Mouse (Mus musculus): Measurements from ENCODE around the gene Hebp1. TPM values are rescaled to one million over a fixed set of nuclear protein-coding genes. Genes with fewer than 3 reads are reported as not detected.

Hebp1 gene
- polyA plus RNA-seq, 1 experiment from 2014 or later = 7.5 TPM

- 0 out of 2 replicates have a peak, but pooled peaks have one; percentile 11 for ATAC-seq (ENCODE audit: insufficient number of reproducible peaks, insufficient read depth, low FRiP score, low TSS enrichment, low read depth)
- H3K9ac ChIP-seq = no peak overlapping the region
- 80% methylated on average over 5 of the region's 5 CpGs for WGBS
- H3K27me3 ChIP-seq = no peaks in the 10 kb centered on the region
- H3K9me3 ChIP-seq = no peaks in the 10 kb centered on the region
- no peak overlapping the region for H3K4me2 ChIP-seq
- no peak overlapping the region for H3K4me3 ChIP-seq
- H3K4me1 ChIP-seq = peaks cover 24% of the 10 kb centered on the region
- H3K27ac ChIP-seq = no peak overlapping the region; the same call in 1 of the 2 replicates
- H3K36me3 ChIP-seq = peaks cover 34% of the 10 kb centered on the region
Measured at GRCm38 (mm10) chr6:135219916-135220315, 22.1 kb upstream of the Hebp1 start.

DNA sequence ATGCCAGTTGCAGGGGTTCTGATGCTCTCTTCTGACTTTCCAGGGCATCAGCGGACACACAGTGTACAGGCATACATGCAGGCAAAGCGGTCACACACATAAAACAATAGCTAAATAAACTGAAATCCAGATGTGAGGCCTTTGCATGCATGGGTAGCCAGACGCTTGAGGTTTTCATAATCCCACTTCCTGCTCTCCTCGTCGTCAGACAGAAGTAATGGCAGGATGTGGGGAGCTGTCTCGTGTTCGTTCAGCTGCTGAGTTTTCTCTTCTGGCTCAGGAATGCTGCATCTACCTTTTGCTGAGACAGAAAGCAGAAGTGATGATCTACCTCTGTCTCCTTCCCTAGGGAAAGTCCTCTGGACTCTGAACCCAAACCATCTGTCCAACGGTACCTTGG lies 20.5 kb upstream of the Hebp1 start:
- WGBS = 43% methylated on average over 8 of the region's 8 CpGs
- H3K4me1 ChIP-seq = peaks cover 15% of the 10 kb centered on the region
- no peak for ATAC-seq (ENCODE audit: insufficient number of reproducible peaks, insufficient read depth, low FRiP score, low TSS enrichment, low read depth)
- no peaks in the 10 kb centered on the region for H3K27me3 ChIP-seq
- no peak overlapping the region for H3K4me2 ChIP-seq
- no peaks in the 10 kb centered on the region for H3K9me3 ChIP-seq
- no peak overlapping the region for H3K4me3 ChIP-seq
- H3K27ac ChIP-seq = peak overlapping the region; percentile 48
- H3K36me3 ChIP-seq = peaks cover 47% of the 10 kb centered on the region
- peak overlapping the region; percentile 7; the same call in 1 of the 2 replicates for H3K9ac ChIP-seq

GRCm38 (mm10) chr6:135212666-135213065 lies 14.8 kb upstream of the Hebp1 start:
- H3K36me3 ChIP-seq = peaks cover 41% of the 10 kb centered on the region
- 87% methylated on average over 2 of the region's 2 CpGs for WGBS
- H3K9me3 ChIP-seq = no peaks in the 10 kb centered on the region
- H3K27ac ChIP-seq = no peak overlapping the region
- no peaks in the 10 kb centered on the region for H3K4me1 ChIP-seq
- H3K4me3 ChIP-seq = no peak overlapping the region
- H3K9ac ChIP-seq = no peak overlapping the region
- no peak for ATAC-seq (ENCODE audit: insufficient number of reproducible peaks, insufficient read depth, low FRiP score, low TSS enrichment, low read depth)
- no peak overlapping the region for H3K4me2 ChIP-seq
- H3K27me3 ChIP-seq = no peaks in the 10 kb centered on the region

DNA sequence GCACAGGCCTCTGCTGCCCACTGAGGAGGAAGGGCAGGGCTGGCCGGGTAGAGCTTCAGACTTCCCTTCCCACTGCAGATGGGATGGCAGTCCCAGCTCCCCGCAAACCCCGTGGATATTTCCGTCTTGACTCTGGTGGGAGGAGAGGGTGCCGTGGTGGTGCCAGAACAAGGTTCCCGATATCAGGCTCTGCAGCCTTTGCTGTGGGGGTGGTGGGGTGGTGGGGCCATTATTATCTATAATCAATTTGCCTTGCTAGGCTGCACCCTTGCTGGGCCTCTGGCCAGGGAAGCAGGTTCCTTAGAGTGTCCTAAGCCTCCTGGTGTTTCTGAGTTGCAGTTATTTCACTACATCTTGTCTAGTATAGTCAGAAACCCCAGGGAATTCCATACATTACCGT lies 13.3 kb upstream of the Hebp1 start:
- ATAC-seq (ENCODE audit: insufficient number of reproducible peaks, insufficient read depth, low FRiP score, low TSS enrichment, low read depth) = no peak
- Histone ChIP-seq H3K4me1 (no peaks in the 10 kb centered on the region), H3K36me3 (peaks cover 30% of the 10 kb centered on the region), H3K4me3 (no peak overlapping the region), H3K27me3 (no peaks in the 10 kb centered on the region), H3K9me3 (no peaks in the 10 kb centered on the region), H3K27ac (no peak overlapping the region), H3K4me2 (no peak overlapping the region), H3K9ac (no peak overlapping the region)
- WGBS = 83% methylated on average over 7 of the region's 7 CpGs

GRCm38 (mm10) chr6:135206909-135207308 lies 9.1 kb upstream of the Hebp1 start:
- Histone ChIP-seq H3K9ac (no peak overlapping the region), H3K27me3 (no peaks in the 10 kb centered on the region), H3K36me3 (peaks cover 11% of the 10 kb centered on the region), H3K27ac (no peak overlapping the region), H3K4me3 (no peak overlapping the region), H3K4me1 (no peaks in the 10 kb centered on the region), H3K9me3 (no peaks in the 10 kb centered on the region), H3K4me2 (no peak overlapping the region)
- no peak for ATAC-seq (ENCODE audit: insufficient number of reproducible peaks, insufficient read depth, low FRiP score, low TSS enrichment, low read depth)
- 77% methylated on average over 8 of the region's 8 CpGs for WGBS

- H3K9ac ChIP-seq = no peak overlapping the region
- no peaks in the 10 kb centered on the region for H3K9me3 ChIP-seq
- no peak overlapping the region for H3K27ac ChIP-seq
- ATAC-seq (ENCODE audit: insufficient number of reproducible peaks, insufficient read depth, low FRiP score, low TSS enrichment, low read depth) = no peak
- H3K27me3 ChIP-seq = no peaks in the 10 kb centered on the region
- H3K36me3 ChIP-seq = peaks cover 8% of the 10 kb centered on the region; the same call in 1 of the 2 replicates
- no peak overlapping the region for H3K4me3 ChIP-seq
- no peak overlapping the region for H3K4me2 ChIP-seq
- 84% methylated on average over 4 of the region's 4 CpGs for WGBS
- H3K4me1 ChIP-seq = no peaks in the 10 kb centered on the region
Measured at GRCm38 (mm10) chr6:135205802-135206201, 8.0 kb upstream of the Hebp1 start.

GRCm38 (mm10) chr6:135204869-135205268 lies 7.0 kb upstream of the Hebp1 start:
- Histone ChIP-seq H3K4me2 (no peak overlapping the region), H3K27me3 (no peaks in the 10 kb centered on the region), H3K9me3 (no peaks in the 10 kb centered on the region), H3K36me3 (peaks cover 6% of the 10 kb centered on the region; the same call in 1 of the 2 replicates), H3K4me1 (no peaks in the 10 kb centered on the region), H3K9ac (no peak overlapping the region), H3K27ac (no peak overlapping the region), H3K4me3 (no peak overlapping the region)
- no peak for ATAC-seq (ENCODE audit: insufficient number of reproducible peaks, insufficient read depth, low FRiP score, low TSS enrichment, low read depth)
- 65% methylated on average over 4 of the region's 4 CpGs for WGBS

DNA sequence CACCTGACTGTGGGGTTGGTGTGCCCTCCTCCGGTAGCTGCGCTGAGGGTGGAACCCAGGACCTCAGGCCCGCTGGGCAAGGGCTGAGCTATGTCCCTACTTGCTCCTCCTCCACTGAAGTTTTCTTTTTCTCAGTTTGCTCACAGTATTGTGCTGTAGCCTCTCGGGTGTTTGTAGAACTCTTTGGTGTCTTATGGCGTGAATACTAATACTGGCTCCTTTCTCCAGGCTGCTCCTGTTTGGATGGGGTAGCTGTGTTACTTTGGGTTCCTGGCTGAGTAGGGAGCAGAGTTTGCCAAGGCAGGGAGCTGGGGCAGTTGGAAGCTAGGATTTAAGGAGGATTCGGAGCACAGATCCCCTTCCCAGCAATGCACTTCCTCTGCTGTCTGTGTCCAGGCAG lies 5.9 kb upstream of the Hebp1 start:
- H3K4me1 ChIP-seq = peaks cover 4% of the 10 kb centered on the region; the same call in 1 of the 2 replicates
- no peaks in the 10 kb centered on the region for H3K36me3 ChIP-seq
- no peak for ATAC-seq (ENCODE audit: insufficient number of reproducible peaks, insufficient read depth, low FRiP score, low TSS enrichment, low read depth)
- 61% methylated on average over 6 of the region's 6 CpGs for WGBS
- no peak overlapping the region for H3K4me3 ChIP-seq
- no peak overlapping the region for H3K27ac ChIP-seq
- H3K9ac ChIP-seq = no peak overlapping the region
- H3K27me3 ChIP-seq = no peaks in the 10 kb centered on the region
- H3K4me2 ChIP-seq = no peak overlapping the region
- no peaks in the 10 kb centered on the region for H3K9me3 ChIP-seq

- Histone ChIP-seq H3K36me3 (no peaks in the 10 kb centered on the region), H3K9ac (no peak overlapping the region), H3K9me3 (no peaks in the 10 kb centered on the region), H3K4me1 (peaks cover 11% of the 10 kb centered on the region), H3K27me3 (no peaks in the 10 kb centered on the region), H3K4me3 (no peak overlapping the region), H3K27ac (no peak overlapping the region), H3K4me2 (no peak overlapping the region)
- WGBS = 86% methylated on average over 6 of the region's 6 CpGs
- ATAC-seq (ENCODE audit: insufficient number of reproducible peaks, insufficient read depth, low FRiP score, low TSS enrichment, low read depth) = no peak
Measured at GRCm38 (mm10) chr6:135202668-135203067, 4.8 kb upstream of the Hebp1 start.

- Histone ChIP-seq H3K9me3 (no peaks in the 10 kb centered on the region), H3K27me3 (no peaks in the 10 kb centered on the region), H3K36me3 (no peaks in the 10 kb centered on the region), H3K27ac (no peak overlapping the region), H3K9ac (no peak overlapping the region), H3K4me3 (no peak overlapping the region), H3K4me1 (peaks cover 14% of the 10 kb centered on the region), H3K4me2 (no peak overlapping the region)
- no peak for ATAC-seq (ENCODE audit: insufficient number of reproducible peaks, insufficient read depth, low FRiP score, low TSS enrichment, low read depth)
- 82% methylated on average over 16 of the region's 16 CpGs for WGBS
Measured at GRCm38 (mm10) chr6:135200122-135200957, 2.5 kb upstream of the Hebp1 start.

- peaks cover 14% of the 10 kb centered on the region for H3K4me1 ChIP-seq
- H3K4me3 ChIP-seq = peak overlapping the region; percentile 84
- H3K4me2 ChIP-seq = peak overlapping the region; percentile 88
- no peaks in the 10 kb centered on the region for H3K9me3 ChIP-seq
- WGBS = 43% methylated on average over 6 of the region's 6 CpGs
- no peaks in the 10 kb centered on the region for H3K27me3 ChIP-seq
- H3K9ac ChIP-seq = 0 out of 2 replicates have a peak overlapping the region, but pooled peaks have one; percentile 86
- no peaks in the 10 kb centered on the region for H3K36me3 ChIP-seq
- ATAC-seq (ENCODE audit: insufficient number of reproducible peaks, insufficient read depth, low FRiP score, low TSS enrichment, low read depth) = no peak
- H3K27ac ChIP-seq = no peak overlapping the region
Measured at GRCm38 (mm10) chr6:135198726-135199125, 904 bp upstream of the Hebp1 start.

- Histone ChIP-seq H3K4me3 (peak overlapping the region; percentile 84), H3K9ac (peak overlapping the region; percentile 86), H3K4me2 (peak overlapping the region; percentile 88), H3K27me3 (no peaks in the 10 kb centered on the region), H3K9me3 (no peaks in the 10 kb centered on the region), H3K27ac (no peak overlapping the region), H3K36me3 (no peaks in the 10 kb centered on the region), H3K4me1 (peaks cover 14% of the 10 kb centered on the region)
- WGBS = 17% methylated on average over 7 of the region's 7 CpGs
- ATAC-seq (ENCODE audit: insufficient number of reproducible peaks, insufficient read depth, low FRiP score, low TSS enrichment, low read depth) = no peak
Measured at GRCm38 (mm10) chr6:135197446-135197845, 376 bp downstream of the Hebp1 start.
